Mouse (Mus musculus) megakaryocyte progenitor cell, adult 5-6 weeks (primary cell): Measurements from ENCODE around the gene Ppp4r4. TPM values are rescaled to one million over a fixed set of nuclear protein-coding genes. Genes with fewer than 3 reads are reported as not detected.
"Not testable (repeated sequence)": the region's sequence is repeated elsewhere in the genome, so short reads cannot be mapped to it uniquely, and the experiment has no call there.

Experiments used
- ATAC-seq: replicated peaks from 2 replicates; pipeline ENCODE4 v1.8.0; 2016; ENCODE audit warnings: mild to moderate bottlenecking, moderate TSS enrichment, inconsistent platforms; ENCODE audit not compliant: poor library complexity
- total RNA-seq, 2 experiments: library from RNA; stranded (forward) in 1 of 2; stranded (reverse) in 1 of 2; fragments of 157-497, 149-512 nt in 1 of 2; fragments of 200-1000 nt in 1 of 2; gene quantifications; 2 replicates each; pipeline versions ENCODE4 v1.2.3 to v1.2.4; 2015 to 2017

Gene Ppp4r4
- total RNA-seq (2015) (0.10 TPM in 1 of 2 replicates, not detected in the other), total RNA-seq (2017) (not detected in 2 replicates)

GRCm38 (mm10) chr12:103532020-103532648, at the start of gene Ppp4r4:
Gene Ppp4r4, plus strand, starts transcription at chr12:103532283.
- peak; percentile 92 for ATAC-seq

GRCm38 (mm10) chr12:103482781-103483180, 49.3 kb upstream of the Ppp4r4 start:
- ATAC-seq: no peak

GRCm38 (mm10) chr12:103484200-103484972, 47.7 kb upstream of the Ppp4r4 start:
- not testable (repeated sequence) for ATAC-seq

GRCm38 (mm10) chr12:103486726-103487125, 45.4 kb upstream of the Ppp4r4 start:
- ATAC-seq: no peak

GRCm38 (mm10) chr12:103487276-103487675, 44.8 kb upstream of the Ppp4r4 start:
- ATAC-seq: no peak

GRCm38 (mm10) chr12:103487750-103488149, 44.3 kb upstream of the Ppp4r4 start:
- ATAC-seq: no peak

GRCm38 (mm10) chr12:103491091-103491730, 40.9 kb upstream of the Ppp4r4 start:
- peak; percentile 29; the same call in 1 of the 2 replicates for ATAC-seq

GRCm38 (mm10) chr12:103492767-103493166, 39.3 kb upstream of the Ppp4r4 start:
- ATAC-seq: peak; percentile 87

- peak; percentile 80 for ATAC-seq
Measured at GRCm38 (mm10) chr12:103494486-103494885, 37.6 kb upstream of the Ppp4r4 start.

GRCm38 (mm10) chr12:103498768-103499167, 33.3 kb upstream of the Ppp4r4 start:
- ATAC-seq: no peak

- no peak for ATAC-seq
Measured at GRCm38 (mm10) chr12:103499261-103499660, 32.8 kb upstream of the Ppp4r4 start.

GRCm38 (mm10) chr12:103503300-103503699, 28.8 kb upstream of the Ppp4r4 start:
- ATAC-seq: no peak

GRCm38 (mm10) chr12:103504402-103504801, 27.7 kb upstream of the Ppp4r4 start:
- no peak for ATAC-seq

- no peak for ATAC-seq
Measured at GRCm38 (mm10) chr12:103508346-103508745, 23.7 kb upstream of the Ppp4r4 start.

GRCm38 (mm10) chr12:103509893-103510292, 22.2 kb upstream of the Ppp4r4 start:
- no peak for ATAC-seq

GRCm38 (mm10) chr12:103511586-103511985, 20.5 kb upstream of the Ppp4r4 start:
- ATAC-seq: no peak

- ATAC-seq: no peak
Measured at GRCm38 (mm10) chr12:103513039-103513438, 19.0 kb upstream of the Ppp4r4 start.

GRCm38 (mm10) chr12:103513451-103513871, 18.6 kb upstream of the Ppp4r4 start:
- ATAC-seq: no peak

GRCm38 (mm10) chr12:103514354-103514753, 17.7 kb upstream of the Ppp4r4 start:
- ATAC-seq: no peak

- ATAC-seq: no peak
Measured at GRCm38 (mm10) chr12:103515638-103516037, 16.4 kb upstream of the Ppp4r4 start.

GRCm38 (mm10) chr12:103518640-103519039, 13.4 kb upstream of the Ppp4r4 start:
- ATAC-seq: no peak

- ATAC-seq: no peak
Measured at GRCm38 (mm10) chr12:103530596-103530995, 1.5 kb upstream of the Ppp4r4 start.
